In genomic region chr13:31556964-31557767, GRCm38 (mm10) we compare ENCODE assay signal across 8 mouse cellular contexts. TPM values are rescaled to one million over a fixed set of nuclear protein-coding genes. Genes with fewer than 3 reads are reported as not detected.
DNase-seq lines count a peak whose midpoint lies in the region; ATAC-seq and TF ChIP-seq lines count a peak whose summit lies in the region.

No protein-coding gene starts in this region.

- H3K27ac ChIP-seq in testis, adult 2 months (ENCODE audit: control insufficient read depth, insufficient read depth, low read depth, low read length), result 0 out of 2 replicates have a peak overlapping the region, but pooled peaks have one; percentile 3
- no peak overlapping the region for H3K27ac ChIP-seq in forebrain, embryonic 14.5 days (ENCODE audit: low read depth, low read length)
- no peak overlapping the region for H3K27ac ChIP-seq in liver, embryonic 11.5 days (ENCODE audit: low read depth, low read length)
- no peak overlapping the region for H3K27ac ChIP-seq in olfactory bulb, adult 2 months (ENCODE audit: insufficient read depth, low read depth, low read length)

- no peak for TF ChIP-seq POLR2A in testis, adult 2 months (IDR thresholded peaks at IDR 0.05; ENCODE audit: control insufficient read depth, low read depth, low read length)
- TF ChIP-seq POLR2A in olfactory bulb, adult 2 months (IDR thresholded peaks at IDR 0.05; ENCODE audit: insufficient read depth, low read depth, low read length), result no peak

- H3K9me3 ChIP-seq in forebrain, embryonic 14.5 days (replicated peaks; ENCODE audit: control insufficient read depth, low read length), result no peaks in the 10 kb centered on the region
- H3K9me3 ChIP-seq in liver, embryonic 11.5 days (ENCODE audit: control insufficient read depth, low read length), result no peaks in the 10 kb centered on the region

- TF ChIP-seq CTCF in testis, adult 2 months (IDR thresholded peaks at IDR 0.05; ENCODE audit: control insufficient read depth, insufficient read depth, insufficient replicate concordance, low read depth, low read length), result no peak
- no peak for TF ChIP-seq CTCF in olfactory bulb, adult 2 months (IDR thresholded peaks at IDR 0.05; ENCODE audit: insufficient read depth, low read depth, low read length)

- WGBS in forebrain, embryonic 14.5 days, result 6% methylated on average over 24 of the region's 24 CpGs
- 8% methylated on average over 24 of the region's 24 CpGs for WGBS in liver, embryonic 11.5 days
- WGBS in olfactory bulb, adult 2 months, result 23% methylated on average over 24 of the region's 24 CpGs

- peak overlapping the region; percentile 62 for H3K4me3 ChIP-seq in testis, adult 2 months (ENCODE audit: control insufficient read depth, low read depth, low read length)
- H3K4me3 ChIP-seq in forebrain, embryonic 14.5 days (ENCODE audit: low read depth, low read length), result peak overlapping the region; percentile 49
- H3K4me3 ChIP-seq in liver, embryonic 11.5 days (ENCODE audit: low read depth, low read length), result peak overlapping the region; percentile 60
- peak overlapping the region; percentile 40; the same call in 1 of the 2 replicates for H3K4me3 ChIP-seq in olfactory bulb, adult 2 months (ENCODE audit: insufficient read depth, low read depth, low read length)

- no peak overlapping the region; the same call in 1 of the 2 replicates for H3K9ac ChIP-seq in forebrain, embryonic 14.5 days (ENCODE audit: low read length)
- H3K9ac ChIP-seq in liver, embryonic 11.5 days (ENCODE audit: low read depth, low read length), result no peak overlapping the region

- no peaks in the 10 kb centered on the region for H3K27me3 ChIP-seq in testis, adult 2 months (ENCODE audit: control insufficient read depth, insufficient read depth, low read length)
- peaks cover 73% of the 10 kb centered on the region for H3K27me3 ChIP-seq in forebrain, embryonic 14.5 days (replicated peaks; ENCODE audit: control insufficient read depth, insufficient read depth, low read length)
- H3K27me3 ChIP-seq in liver, embryonic 11.5 days (replicated peaks; ENCODE audit: control insufficient read depth, insufficient read depth, low read length), result peaks cover 76% of the 10 kb centered on the region

- no peaks in the 10 kb centered on the region for H3K36me3 ChIP-seq in testis, adult 2 months (ENCODE audit: control insufficient read depth, insufficient read depth, low read length)
- H3K36me3 ChIP-seq in forebrain, embryonic 14.5 days (ENCODE audit: control insufficient read depth, insufficient read depth, low read length), result no peaks in the 10 kb centered on the region
- no peaks in the 10 kb centered on the region for H3K36me3 ChIP-seq in liver, embryonic 11.5 days (ENCODE audit: control insufficient read depth, insufficient read depth, low read length)

- DNase-seq in testis, postnatal 10 days (ENCODE audit: low spot score), result no peak
- DNase-seq in forebrain, embryonic 14.5 days (ENCODE audit: low spot score), result peak; percentile 7
- no peak for DNase-seq in liver, embryonic 11.5 days (ENCODE audit: low spot score)
- no peak for DNase-seq in urinary bladder, adult 18-20 months (ENCODE audit: low spot score in 2 of 2)
- DNase-seq in embryo, embryonic 11 days, result no peak

- peaks cover 20% of the 10 kb centered on the region for H3K4me1 ChIP-seq in testis, adult 2 months (ENCODE audit: control insufficient read depth, insufficient read depth, low read length)
- peaks cover 17% of the 10 kb centered on the region for H3K4me1 ChIP-seq in forebrain, embryonic 14.5 days (ENCODE audit: control insufficient read depth, insufficient read depth, low read length)
- H3K4me1 ChIP-seq in liver, embryonic 11.5 days (replicated peaks; ENCODE audit: control insufficient read depth, insufficient read depth, low read length), result peaks cover 4% of the 10 kb centered on the region
- H3K4me1 ChIP-seq in olfactory bulb, adult 2 months (ENCODE audit: control insufficient read depth, insufficient read depth, low read length), result peaks cover 26% of the 10 kb centered on the region

- ATAC-seq in forebrain, embryonic 14.5 days, result no peak
- ATAC-seq in liver, embryonic 11.5 days (replicated peaks; ENCODE audit: low FRiP score), result no peak
- no peak for ATAC-seq in megakaryocyte-erythroid progenitor cell, adult 5-6 weeks (replicated peaks; ENCODE audit: low FRiP score, low TSS enrichment, poor library complexity, severe bottlenecking)

- H3K4me2 ChIP-seq in forebrain, embryonic 14.5 days (ENCODE audit: low read length), result peak overlapping the region; percentile 97
- H3K4me2 ChIP-seq in liver, embryonic 11.5 days, result peak overlapping the region; percentile 88

RNA-seq across cellular contexts. Expression of gene Foxq1, which starts 1.2 kb away (rescaled TPM):
- 2.7 TPM in 2 replicates for polyA plus RNA-seq in testis, adult 2 months (2012; rRNA removed)
- polyA plus RNA-seq in forebrain, embryonic 14.5 days (2014; fragmentation: Nextera tagmentation; extraction: Ambion mirVana), result 2.2 and 2.4 TPM in 2 replicates
- polyA plus RNA-seq in liver, embryonic 11.5 days (2014; fragmentation: Nextera tagmentation; extraction: Ambion mirVana), result 0.05 and 0.08 TPM in 2 replicates
- polyA plus RNA-seq in olfactory bulb, adult 2 months (2012; ENCODE audit: insufficient read depth, insufficient read length, low replicate concordance, missing spikeins), result not detected in 2 replicates
- not detected in 2 replicates for total RNA-seq in megakaryocyte-erythroid progenitor cell, adult 5-6 weeks (2014; fragmentation: Nextera tagmentation)
- total RNA-seq in megakaryocyte-erythroid progenitor cell, adult 5-6 weeks (2017), result not detected in 2 replicates

RNA-seq across cellular contexts. Expression of gene A530084C06Rik, which starts 2.0 kb away (rescaled TPM):
- polyA plus RNA-seq in testis, adult 2 months (2012; rRNA removed), result 0.56 and 0.72 TPM in 2 replicates
- polyA plus RNA-seq in forebrain, embryonic 14.5 days (2014; fragmentation: Nextera tagmentation; extraction: Ambion mirVana), result not detected in 2 replicates
- polyA plus RNA-seq in liver, embryonic 11.5 days (2014; fragmentation: Nextera tagmentation; extraction: Ambion mirVana), result not detected in 2 replicates
- polyA plus RNA-seq in olfactory bulb, adult 2 months (2012; ENCODE audit: insufficient read depth, insufficient read length, low replicate concordance, missing spikeins), result not detected in 2 replicates
- not detected in 2 replicates for total RNA-seq in megakaryocyte-erythroid progenitor cell, adult 5-6 weeks (2014; fragmentation: Nextera tagmentation)
- not detected in 2 replicates for total RNA-seq in megakaryocyte-erythroid progenitor cell, adult 5-6 weeks (2017)
